Mouse (Mus musculus): ENCODE data around the gene Oma1. TPM values are rescaled to one million over a fixed set of nuclear protein-coding genes. Genes with fewer than 3 reads are reported as not detected.

Oma1 gene
- total RNA-seq, 2 experiments from 2014 or later = 0.96 to 18.7 TPM

GRCm38 (mm10) chr4:103349219-103349618 is 35.6 kb downstream of the Oma1 start:
- ATAC-seq (replicated peaks; ENCODE audit: low FRiP score, poor library complexity, severe bottlenecking) = no peak

- ATAC-seq (replicated peaks; ENCODE audit: low FRiP score, poor library complexity, severe bottlenecking) = no peak
These were observed 39.3 kb downstream of the Oma1 start for GRCm38 (mm10) chr4:103352926-103353325.

- no peak for ATAC-seq (replicated peaks; ENCODE audit: low FRiP score, poor library complexity, severe bottlenecking)
These were observed 43.8 kb downstream of the Oma1 start for GRCm38 (mm10) chr4:103357457-103357856.

GRCm38 (mm10) chr4:103358941-103359448 is 45.4 kb downstream of the Oma1 start:
- no peak for ATAC-seq (replicated peaks; ENCODE audit: low FRiP score, poor library complexity, severe bottlenecking)

GRCm38 (mm10) chr4:103382171-103382570 is 68.6 kb downstream of the Oma1 start:
- no peak for ATAC-seq (replicated peaks; ENCODE audit: low FRiP score, poor library complexity, severe bottlenecking)

- no peak for ATAC-seq (replicated peaks; ENCODE audit: low FRiP score, poor library complexity, severe bottlenecking)
These were observed 71.4 kb downstream of the Oma1 start for GRCm38 (mm10) chr4:103385031-103385430.

- ATAC-seq (replicated peaks; ENCODE audit: low FRiP score, poor library complexity, severe bottlenecking) = no peak
These were observed 72.5 kb downstream of the Oma1 start for GRCm38 (mm10) chr4:103385835-103386787.

GRCm38 (mm10) chr4:103387292-103387691 is 73.7 kb downstream of the Oma1 start:
- ATAC-seq (replicated peaks; ENCODE audit: low FRiP score, poor library complexity, severe bottlenecking) = no peak

- ATAC-seq (replicated peaks; ENCODE audit: low FRiP score, poor library complexity, severe bottlenecking) = no peak
These were observed 75.0 kb downstream of the Oma1 start for GRCm38 (mm10) chr4:103388530-103389178.

GRCm38 (mm10) chr4:103389583-103389982 is 76.0 kb downstream of the Oma1 start:
- no peak for ATAC-seq (replicated peaks; ENCODE audit: low FRiP score, poor library complexity, severe bottlenecking)

- ATAC-seq (replicated peaks; ENCODE audit: low FRiP score, poor library complexity, severe bottlenecking) = no peak
These were observed 76.9 kb downstream of the Oma1 start for GRCm38 (mm10) chr4:103390499-103390898.

GRCm38 (mm10) chr4:103395066-103395465 is 81.5 kb downstream of the Oma1 start:
- no peak for ATAC-seq (replicated peaks; ENCODE audit: low FRiP score, poor library complexity, severe bottlenecking)

GRCm38 (mm10) chr4:103395905-103396304 is 82.3 kb downstream of the Oma1 start:
- no peak for ATAC-seq (replicated peaks; ENCODE audit: low FRiP score, poor library complexity, severe bottlenecking)

- ATAC-seq (replicated peaks; ENCODE audit: low FRiP score, poor library complexity, severe bottlenecking) = no peak
These were observed 83.3 kb downstream of the Oma1 start for GRCm38 (mm10) chr4:103396876-103397275.

- ATAC-seq (replicated peaks; ENCODE audit: low FRiP score, poor library complexity, severe bottlenecking) = no peak
These were observed 89.0 kb downstream of the Oma1 start for GRCm38 (mm10) chr4:103402581-103402980.

- no peak for ATAC-seq (replicated peaks; ENCODE audit: low FRiP score, poor library complexity, severe bottlenecking)
These were observed 91.7 kb downstream of the Oma1 start for GRCm38 (mm10) chr4:103405321-103405720.

GRCm38 (mm10) chr4:103410217-103410799 is 96.7 kb downstream of the Oma1 start:
- no peak for ATAC-seq (replicated peaks; ENCODE audit: low FRiP score, poor library complexity, severe bottlenecking)

Data from erythroblast, adult 5-6 weeks (primary cell).